Mouse (Mus musculus) adrenal gland, adult (tissue): ENCODE results near the gene Trank1.
A peak's percentile ranks its signal among the peaks of the same experiment; 100 is the strongest.

ENCODE experiments used
- DNase-seq, 2 experiments: peaks; one replicate each; pipeline ENCODE4 v3.0.0; 2022 to 2023; ENCODE audit warnings: low spot score in 1 of 2; ENCODE audit not compliant: inconsistent age in 2 of 2

The Trank1 gene

DNA sequence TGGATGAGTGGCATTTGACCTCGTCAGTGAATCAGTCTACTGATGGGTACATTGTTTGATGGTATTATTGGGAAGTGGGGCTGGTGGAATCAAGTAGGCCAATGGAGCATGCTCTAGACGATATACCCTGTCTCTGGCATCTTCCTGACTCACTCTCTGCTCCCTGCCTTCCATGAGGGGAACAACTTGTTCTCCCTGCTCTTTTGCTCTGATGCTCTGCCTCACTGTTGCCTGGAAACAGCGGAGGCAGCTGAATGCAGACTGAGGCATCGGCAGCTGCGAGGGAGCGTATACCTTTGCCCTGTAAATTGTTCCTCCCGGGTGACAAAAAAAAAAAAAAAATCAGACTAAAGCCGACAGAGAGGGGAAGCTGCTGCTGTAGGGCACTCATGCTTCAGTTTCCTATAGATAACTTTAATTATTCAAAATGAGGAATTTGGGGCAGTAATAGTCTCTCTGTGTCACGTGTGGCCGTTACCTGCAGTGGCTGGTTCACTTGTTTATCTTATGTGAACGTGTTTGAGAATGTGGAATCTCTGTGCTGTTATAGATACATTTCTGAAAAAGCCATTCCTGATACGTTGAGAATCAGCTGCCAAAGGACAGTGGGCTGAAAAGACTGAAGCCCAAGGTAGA, 9.2 kb upstream of the Trank1 start:
- peak in 1 of 2 experiments; percentile 37 for DNase-seq

DNA sequence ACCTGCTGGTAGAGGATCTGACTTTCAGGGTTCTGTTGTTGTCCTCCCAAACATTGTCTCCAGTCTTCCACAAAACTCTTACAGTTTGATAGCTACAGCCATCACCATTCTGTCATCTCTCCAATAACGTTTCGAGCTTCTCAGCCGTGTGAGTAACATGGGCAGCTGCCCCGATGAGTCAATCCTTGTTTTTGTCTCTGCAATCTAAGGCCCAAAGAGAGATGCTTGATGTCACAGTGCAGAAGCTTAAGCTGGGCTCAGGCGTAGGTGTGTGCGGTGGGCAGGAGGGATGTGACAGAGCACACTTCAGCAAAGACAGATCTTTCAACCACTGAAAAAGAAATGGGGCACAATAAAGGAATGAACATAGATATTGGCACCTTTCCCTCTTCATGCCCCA, 7.5 kb upstream of the Trank1 start:
- DNase-seq: peak; percentile 59 to 76

DNA sequence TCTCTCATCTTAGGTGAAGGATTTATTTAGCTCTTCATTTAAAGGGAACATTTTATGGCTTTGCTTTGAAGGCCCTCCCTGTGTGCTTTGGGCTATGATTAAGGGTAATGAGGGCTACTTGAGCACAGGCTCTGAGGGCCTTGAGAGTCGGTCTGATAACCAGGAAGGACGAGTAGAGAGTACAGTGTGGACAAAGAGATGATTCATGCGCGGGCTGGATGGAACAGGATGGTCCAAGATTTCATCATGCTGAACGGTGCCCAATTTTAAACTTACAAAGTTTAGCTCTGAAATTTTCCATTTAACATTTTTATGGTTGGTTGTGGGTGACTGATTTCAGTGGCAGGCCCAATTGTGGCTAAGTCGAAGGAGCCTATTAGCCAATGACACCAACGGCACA, 5.4 kb upstream of the Trank1 start:
- DNase-seq: peak; percentile 86 to 90

DNA sequence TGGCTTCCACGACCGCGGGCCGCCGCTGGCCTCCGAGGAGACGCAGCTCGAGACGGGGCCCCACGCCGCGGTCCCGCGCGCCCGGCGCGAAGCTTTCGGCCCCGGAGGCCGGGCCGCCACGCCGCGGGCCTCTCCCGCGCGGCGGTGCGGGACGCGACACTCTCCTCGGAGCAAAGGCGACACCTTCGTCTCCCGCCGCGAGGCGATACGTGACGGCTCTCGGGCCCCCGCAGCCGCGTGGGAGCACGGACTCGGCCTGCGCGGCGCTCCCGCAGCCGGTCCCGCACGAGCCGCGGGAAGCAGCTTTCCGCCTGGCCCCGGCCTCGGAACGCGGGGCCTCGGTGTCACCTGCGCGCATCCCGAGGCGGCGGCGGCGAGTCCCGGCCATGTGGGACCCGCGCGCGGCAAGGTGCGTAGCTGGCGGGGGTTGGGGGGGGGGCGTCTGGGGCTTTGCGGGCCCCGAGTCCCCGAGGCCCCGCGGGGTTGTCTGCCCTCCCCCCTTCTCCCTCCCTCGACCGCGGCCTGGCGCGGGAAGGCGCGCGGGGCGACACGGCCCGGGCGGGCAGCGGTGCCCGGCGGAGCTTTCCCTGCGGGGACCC, 403 bp downstream of the Trank1 start:
- peak; percentile 40 to 77 for DNase-seq

DNA sequence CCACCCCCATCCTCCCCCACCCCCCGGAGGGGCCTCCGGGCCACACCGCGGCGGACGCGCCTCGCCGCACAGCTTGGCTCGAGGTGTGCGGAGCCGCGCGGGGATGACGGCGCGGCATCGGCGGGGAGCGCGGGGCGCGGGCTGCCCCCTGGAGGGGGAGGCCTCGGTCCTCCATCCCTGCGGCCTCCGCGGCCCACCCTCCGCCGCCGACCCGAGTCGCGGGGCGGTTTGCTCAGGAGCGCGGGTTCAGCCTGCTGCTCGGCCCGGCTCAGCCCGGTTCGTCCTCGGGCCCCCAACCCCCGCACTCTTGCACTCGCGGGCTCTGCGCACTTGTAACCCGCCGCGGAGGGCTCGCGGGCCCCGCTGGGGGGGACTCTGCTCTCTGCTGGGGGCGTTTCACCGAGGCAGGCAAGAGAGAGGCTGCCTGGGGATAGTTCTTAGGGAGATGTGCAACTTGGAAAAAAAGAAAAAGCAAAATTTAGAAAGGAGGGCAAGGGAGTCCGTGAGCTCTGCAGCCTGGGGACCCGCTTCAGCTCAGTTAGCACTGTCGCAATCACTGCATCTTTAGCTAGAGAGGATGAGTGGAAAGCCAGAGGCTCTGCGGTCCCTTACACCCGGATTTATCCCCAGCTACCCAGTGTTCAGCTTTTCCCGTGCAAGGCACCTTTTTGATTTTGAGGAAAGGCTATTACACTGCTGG, 1.1 kb downstream of the Trank1 start:
- DNase-seq: peak; percentile 44 to 78

DNA sequence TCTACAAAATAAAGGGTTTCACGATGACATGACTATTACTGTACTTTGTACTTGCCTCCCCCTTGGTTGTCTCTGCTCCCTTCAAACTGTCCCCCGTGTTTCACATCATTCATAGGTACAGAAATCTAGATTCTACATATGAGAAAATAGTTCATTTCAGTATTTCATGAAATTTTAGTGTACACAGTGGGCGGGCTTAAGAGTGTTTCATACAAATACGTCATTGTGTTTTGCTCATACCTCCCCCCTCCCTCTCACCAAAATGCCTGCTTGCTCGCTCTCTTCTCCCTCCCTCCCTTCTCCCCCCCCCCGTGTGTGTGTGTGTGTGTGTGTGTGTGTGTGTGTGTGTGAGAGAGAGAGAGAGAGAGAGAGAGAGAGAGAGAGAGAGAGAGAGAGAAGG, 1.8 kb downstream of the Trank1 start:
- DNase-seq: peak in 1 of 2 experiments; percentile 66

DNA sequence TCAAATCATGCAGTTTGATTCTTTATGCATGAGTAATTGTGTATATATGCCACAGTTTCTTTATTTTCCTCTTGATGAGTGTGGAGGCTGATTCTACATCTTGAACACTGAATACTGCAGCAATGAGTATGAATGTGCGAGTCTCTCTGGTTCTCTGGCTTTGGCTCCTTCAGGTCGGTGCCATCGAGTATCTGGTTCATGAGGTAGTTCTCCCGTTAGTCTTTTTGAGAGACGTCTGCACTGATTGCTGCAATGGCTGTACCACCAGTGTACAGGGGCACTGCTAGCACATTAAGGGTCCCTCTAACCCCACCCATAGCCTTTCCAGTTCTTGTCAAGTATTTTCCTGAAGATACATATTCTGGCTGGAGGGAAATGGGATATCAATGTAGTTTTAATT, 2.3 kb downstream of the Trank1 start:
- DNase-seq: peak in 1 of 2 experiments; percentile 53

DNA sequence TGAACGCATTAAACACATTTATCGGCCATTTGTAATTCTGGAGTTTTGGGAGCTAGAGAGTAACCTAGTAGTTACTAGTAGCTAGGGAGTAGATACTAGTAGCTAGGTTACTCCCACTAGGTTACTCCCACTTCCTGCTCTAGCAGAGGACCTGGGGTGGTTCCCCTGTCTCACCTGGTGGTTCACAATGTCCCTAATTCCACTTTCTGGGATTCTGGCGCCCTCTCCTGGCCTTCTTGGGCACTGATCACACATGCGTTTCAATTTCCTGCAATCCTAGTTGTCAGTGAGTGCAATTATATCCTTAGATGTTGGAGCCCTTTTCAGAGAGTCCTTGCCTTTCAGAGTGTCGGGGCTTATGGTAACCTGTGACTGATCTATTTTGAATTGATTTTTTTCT, 2.7 kb downstream of the Trank1 start:
- peak; percentile 77 to 93 for DNase-seq

DNA sequence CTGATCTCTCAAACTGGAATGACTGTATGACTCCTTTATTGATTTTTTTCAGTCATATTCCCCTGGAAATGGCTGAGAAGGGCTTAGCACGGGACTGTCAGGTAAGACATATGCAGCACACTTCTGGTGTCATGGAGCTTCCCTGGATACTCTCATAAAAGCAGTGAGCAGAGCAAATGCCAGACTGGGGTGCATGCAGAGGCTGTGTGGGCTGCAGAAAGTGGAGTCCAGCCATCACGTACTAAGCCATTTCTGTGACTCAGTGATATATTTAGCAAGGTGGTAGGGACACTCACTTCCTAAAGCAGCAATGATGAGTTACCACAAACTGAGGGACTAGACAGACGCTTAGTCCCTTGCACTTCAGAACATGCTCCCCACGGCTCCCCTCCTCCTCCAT, 9.4 kb downstream of the Trank1 start:
- no peak for DNase-seq

DNA sequence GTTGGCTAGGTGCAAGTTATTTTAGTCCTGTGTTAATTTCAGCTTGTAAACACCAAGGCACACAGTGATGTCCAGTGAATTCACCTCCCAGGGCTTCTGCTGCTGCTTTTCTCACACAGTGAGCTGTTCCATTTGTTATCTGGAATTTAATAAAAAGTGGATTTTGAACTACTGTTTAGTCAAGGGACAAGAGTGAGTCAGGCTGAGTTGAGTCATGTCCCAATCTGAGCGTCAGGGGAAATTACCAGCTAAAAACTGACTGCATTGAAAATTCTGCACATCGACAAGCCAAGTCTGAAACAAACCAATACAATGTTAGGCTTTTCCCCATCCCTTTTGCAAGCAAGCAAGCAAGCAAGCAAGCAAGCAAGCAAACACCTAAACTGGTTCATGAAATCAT, 13.3 kb downstream of the Trank1 start:
- peak; percentile 55 to 82 for DNase-seq

DNA sequence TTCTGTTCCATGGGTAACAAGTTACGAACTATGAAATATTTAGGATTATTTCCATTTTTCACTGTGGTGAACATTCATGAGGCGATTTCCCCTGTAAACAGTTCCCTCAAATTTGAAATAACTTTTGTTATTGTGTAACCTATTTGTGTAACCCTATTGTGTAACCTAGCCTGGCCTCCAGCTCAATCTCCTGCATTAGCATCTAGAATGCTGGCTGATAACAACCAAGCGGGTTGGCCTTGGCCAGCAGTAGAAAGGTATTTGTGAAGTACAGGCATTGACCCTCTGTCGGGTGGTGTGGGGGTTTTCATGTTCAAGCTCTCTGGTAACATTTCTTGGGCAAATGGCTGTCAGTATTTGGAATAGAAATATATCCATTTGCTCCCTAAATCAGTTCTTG, 18.3 kb downstream of the Trank1 start:
- DNase-seq: peak; percentile 48 to 84

DNA sequence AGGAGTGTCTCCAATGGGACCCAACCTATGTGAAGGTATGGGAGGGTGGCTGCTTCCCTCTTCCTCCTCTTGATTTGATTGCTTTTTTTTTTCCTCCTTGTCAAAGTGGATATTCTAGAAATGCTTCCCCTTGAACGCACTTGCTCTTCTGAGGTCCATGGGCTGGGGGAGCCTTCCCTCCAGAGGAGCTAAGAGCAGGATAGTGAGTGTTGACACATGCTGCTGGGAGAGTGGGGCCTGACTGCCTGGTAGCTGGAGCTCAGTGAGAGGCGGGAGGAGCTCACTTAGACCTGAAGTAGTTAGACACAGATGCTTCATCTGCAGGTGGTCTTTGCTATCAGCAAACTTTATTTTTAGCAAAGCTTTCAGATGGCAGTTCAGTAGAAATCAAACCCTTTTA, 22.3 kb downstream of the Trank1 start:
- peak in 1 of 2 experiments; percentile 3 for DNase-seq

DNA sequence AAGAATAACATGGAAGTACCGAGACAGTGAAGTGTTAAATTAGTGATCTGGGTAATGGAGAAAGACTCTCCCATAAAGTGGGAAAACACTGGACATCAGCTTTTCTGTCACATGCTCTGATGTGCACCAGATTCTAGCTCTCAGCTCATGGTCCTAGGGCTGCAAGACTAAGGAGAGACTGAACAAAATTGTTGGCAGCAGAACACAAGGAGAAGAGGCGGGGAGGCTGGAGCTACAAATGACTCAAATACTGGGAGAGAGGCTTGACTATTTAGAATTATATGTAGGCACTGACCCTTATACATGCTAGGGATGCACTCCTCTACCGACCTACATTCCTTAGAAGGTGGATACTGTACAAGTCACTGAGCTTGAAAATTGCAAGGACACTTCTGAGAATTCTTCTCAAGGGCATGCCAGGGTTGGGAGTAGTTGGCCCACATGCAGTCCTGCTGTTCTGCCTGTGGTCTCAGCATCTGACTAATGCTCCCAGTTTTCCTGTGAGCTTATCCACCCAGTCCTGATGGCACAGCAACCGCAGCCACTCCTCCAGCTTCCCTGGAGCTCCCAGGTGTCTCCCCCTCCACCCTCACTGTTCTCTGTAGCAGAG, 23.1 kb downstream of the Trank1 start:
- peak; percentile 30 to 71 for DNase-seq

DNA sequence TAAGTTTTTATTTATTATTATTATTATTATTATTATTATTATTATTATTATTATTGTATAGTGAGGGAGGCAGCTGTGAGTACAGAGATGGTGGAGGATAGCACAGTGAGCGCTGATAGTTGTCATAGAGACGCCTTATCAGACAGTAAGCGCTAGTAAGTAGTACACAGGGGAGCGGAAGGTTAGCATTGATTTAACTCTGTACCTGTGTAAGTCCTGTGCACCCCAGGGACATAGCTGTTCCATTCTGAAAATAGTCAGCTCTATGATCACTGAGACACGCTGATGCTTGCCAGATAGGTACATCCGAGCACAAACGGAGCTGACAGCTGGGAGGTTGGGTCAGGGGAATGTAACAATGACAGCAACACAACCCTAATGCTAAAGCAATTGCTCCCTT, 39.7 kb downstream of the Trank1 start:
- peak in 1 of 2 experiments; percentile 34 for DNase-seq

DNA sequence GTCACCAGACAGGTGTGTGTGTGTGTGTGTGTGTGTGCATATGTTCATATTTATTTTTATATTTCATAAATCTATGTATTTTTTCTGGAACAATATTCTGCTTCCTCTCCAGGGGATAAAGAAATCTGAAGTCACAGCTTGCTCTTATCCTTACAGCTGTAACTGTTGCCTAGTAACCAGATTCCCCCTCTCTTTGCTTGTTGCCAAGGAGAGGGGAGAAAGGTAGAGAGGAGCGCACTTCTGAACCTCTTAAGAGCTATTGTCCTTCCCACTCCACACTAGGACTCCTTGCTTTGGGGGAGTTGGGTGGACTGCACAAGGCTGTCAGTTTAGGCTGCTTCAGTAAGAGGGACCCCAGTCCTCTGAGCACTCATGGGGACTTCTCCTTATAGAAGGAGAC, 40.1 kb downstream of the Trank1 start:
- no peak for DNase-seq

DNA sequence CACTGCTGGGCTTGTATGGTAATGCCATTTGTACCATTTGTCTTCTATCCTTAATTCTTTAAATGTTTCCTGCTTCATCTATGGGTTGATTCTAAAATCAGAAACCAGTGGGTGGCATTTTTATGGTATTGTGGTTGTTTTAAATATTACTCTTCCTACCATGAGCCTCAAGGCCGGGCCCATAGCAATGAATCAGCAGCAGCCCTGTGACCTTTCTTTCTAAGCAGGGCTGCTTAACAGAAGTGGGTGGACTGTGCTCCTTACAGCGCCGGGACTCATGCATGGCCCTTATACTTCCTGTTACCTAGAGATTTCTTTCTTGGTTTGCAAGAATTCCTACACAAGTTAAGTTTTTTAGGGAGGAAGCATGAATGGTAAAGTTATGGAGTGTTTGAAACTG, 41.1 kb downstream of the Trank1 start:
- peak; percentile 74 to 87 for DNase-seq

DNA sequence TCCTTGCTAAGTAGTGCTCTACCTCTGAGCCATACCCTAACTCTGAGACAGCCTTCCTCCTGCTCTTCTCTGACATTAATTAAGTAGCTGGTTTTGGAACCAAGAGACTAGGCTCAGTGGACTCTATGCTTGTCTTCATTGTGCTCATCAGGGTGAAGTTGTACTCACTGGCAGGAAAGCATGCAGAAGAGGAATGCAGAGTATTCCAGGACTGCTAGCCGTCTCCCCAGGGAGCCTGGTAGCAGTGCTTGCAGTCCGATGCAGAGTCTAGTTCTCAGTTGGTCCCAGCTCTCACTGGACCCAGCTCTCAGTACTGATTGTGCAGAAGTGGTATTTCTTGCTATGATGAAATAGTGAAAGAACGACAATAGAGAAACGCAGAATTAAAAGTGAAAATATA, 43.5 kb downstream of the Trank1 start:
- peak in 1 of 2 experiments; percentile 59 for DNase-seq

DNA sequence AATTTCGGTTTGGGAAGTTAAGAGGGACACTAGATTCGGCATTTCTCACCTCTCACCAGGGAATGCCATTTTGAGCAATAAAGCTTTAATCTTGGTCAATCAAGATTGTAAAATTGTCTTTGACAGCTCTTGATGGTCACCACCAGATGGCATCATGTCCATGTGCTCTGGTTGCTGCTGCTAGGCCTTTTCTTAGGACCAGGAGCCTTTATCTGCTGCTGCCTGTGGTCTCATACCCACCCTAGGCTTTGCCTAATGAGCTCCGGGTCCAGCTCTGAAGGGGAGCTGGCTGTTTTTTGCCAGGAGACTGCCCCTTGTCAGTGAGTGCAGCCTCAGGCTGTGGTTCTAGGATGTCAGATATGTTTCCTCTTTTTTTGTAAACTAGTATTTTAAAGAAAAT, 44.8 kb downstream of the Trank1 start:
- DNase-seq: peak in 1 of 2 experiments; percentile 50

DNA sequence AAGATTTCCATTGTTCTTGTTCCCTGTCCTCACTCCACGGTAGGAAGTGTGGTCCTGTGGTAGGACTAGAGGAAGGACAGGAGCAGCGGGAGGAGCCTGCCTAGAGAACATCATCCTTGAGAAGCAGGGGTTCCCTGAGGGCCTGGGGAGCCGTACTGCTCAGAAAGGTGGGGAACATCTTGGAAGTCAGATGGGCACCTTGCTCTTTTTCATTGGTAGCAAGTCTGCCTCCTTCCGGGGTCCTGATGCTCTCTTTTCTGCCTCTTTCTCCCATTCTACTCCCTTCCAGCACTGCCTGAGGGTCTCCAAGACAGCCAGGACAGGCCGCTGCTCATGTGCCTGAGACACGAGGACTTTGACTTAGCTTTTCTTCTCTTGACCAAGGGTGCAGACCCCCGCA, 52.1 kb downstream of the Trank1 start:
- no peak for DNase-seq

DNA sequence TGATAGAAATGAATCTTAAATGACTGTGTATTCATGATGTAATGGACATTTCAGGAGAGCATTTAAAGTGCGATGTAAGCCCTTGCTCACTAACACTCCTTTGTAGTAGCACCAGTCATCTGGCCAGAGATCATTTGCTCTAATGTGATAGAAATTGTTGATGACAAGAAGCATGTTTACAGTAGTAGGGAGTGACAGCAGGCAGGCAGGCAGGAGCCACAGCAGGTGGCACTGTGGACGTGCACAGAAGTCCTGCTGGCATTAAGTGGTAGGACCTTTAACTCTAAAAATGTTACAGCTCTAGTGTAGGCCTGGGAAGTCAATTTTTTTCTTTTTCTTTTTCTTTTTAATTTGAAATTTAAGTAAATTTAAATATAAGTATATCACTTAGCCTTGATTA, 56.2 kb downstream of the Trank1 start:
- DNase-seq: no peak

DNA sequence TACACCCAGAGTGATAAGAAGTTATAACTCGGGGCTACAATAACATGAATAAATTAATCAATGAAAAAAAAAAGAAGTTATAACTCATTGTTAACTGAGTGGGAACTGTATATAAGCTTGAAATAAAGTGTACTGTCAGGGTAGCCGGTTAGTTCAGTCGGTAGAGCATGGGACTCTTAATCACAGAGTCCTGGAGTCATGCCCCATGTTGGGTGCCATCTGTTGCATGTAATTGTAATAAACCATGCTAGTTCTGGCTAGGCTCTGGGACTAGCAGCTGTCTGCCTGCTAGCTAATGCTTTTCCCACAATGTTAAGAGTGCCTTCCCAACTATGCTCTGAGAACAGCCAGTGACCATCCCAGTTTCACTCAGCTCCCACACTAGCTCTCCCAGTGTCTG, 60.5 kb downstream of the Trank1 start:
- DNase-seq: no peak

DNA sequence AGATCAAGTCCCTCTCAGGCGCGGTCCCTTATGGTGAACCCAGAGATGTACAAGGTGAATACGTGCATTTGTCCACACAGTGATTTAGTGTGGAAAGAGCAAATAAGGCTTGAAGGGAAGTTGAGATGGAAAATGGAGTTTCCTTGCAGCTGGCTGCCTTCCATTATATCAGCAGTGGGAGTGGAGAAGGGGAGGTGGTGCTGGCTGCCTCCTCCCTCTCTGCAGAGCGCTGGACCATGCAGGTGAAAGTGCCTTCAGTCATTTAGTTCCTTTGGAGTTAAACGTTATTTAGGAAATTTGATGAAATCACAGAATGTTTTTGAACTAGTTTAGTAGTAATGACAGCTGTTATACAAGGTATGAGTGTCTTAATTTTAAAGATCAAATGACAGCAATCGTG, 66.3 kb downstream of the Trank1 start:
- peak in 1 of 2 experiments; percentile 2 for DNase-seq
